Mouse (Mus musculus) ovary, postnatal 14 days (tissue): Measurements from ENCODE around the gene Mrps5.

ENCODE experiments used
- DNase-seq: peaks from one replicate; pipeline ENCODE4 v3.0.0; 2022; ENCODE audit warnings: low spot score

Mrps5 gene

GRCm38 (mm10) chr2:127619311-127619710 is 32.3 kb downstream of the Mrps5 start:
- no peak for DNase-seq

DNA sequence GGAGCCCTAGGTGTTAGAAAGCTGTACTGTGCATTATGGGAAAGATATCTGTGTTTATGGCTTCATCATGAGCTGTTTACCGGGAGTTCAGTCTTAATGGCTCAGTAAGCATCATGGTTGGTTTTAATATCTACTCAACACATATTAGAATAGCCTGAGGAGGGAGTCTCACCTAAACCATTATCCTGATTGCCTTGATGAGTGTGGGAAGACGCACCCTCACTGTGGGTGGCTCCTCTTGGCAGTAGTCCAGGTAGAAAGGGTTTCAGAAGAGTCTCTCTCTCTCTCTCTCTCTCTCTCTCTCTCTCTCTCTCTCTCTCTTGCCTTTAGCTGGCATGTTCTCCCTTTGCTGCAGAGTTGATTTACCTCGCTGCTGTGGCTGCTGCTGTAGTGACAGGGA is 35.0 kb downstream of the Mrps5 start:
- no peak for DNase-seq

- no peak for DNase-seq
Observed at GRCm38 (mm10) chr2:127624786-127625185, 37.8 kb downstream of the Mrps5 start.

GRCm38 (mm10) chr2:127625659-127626058 is 38.6 kb downstream of the Mrps5 start:
- no peak for DNase-seq

- DNase-seq, result no peak
Observed at GRCm38 (mm10) chr2:127627354-127627753, 40.3 kb downstream of the Mrps5 start.

- no peak for DNase-seq
Observed at GRCm38 (mm10) chr2:127627990-127628570, 41.1 kb downstream of the Mrps5 start.

- DNase-seq, result no peak
Observed at GRCm38 (mm10) chr2:127632601-127633000, 45.6 kb downstream of the Mrps5 start.

GRCm38 (mm10) chr2:127635581-127635980 is 48.6 kb downstream of the Mrps5 start:
- DNase-seq, result no peak

GRCm38 (mm10) chr2:127638973-127639372 is 52.0 kb downstream of the Mrps5 start:
- DNase-seq, result no peak

DNA sequence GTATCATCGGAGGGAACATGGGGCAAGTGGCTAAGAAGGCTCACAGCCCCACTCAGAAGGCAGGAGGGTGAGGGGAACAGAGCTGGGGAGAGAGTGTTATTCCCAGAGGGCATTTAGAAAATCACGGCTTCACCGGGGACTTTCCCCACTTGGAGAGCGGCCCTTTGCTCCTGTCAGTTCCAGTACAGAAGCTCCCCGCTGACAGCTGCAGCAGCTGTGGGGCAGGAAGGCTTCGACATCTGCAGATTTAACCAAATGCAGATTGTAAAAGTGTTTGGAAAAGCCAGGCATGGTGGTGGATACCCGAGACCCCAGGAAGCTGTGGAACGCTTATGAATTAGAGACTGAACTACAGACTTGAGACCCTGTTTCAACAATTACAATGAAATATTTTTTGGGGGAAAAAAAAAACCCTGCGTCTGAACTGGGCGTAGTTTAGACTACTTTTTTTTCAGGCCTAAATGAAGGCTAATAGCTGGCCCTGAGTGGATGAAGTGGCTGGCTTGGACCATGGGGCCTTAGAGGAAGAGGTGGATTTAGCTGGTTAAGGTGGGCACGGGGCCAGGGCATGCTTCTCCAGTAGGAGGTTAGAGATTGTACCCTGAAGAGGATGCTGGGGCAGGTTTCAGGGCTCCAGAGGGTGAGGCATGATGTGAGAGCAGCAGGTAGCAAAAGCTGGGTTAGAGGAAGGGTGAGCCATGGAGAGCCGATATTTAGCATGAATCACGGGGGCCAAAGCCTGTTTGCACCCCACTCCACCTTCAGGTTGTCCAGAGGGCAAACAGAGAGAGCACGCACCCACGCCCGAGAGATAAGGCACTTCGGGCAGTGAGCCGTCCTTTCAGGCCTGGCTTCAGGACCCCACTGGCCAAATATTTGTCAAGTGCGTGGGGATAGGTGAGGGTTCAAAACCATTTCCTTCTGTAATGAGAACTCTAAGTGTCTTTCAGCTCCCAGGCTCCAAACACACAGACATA is 57.0 kb downstream of the Mrps5 start:
- DNase-seq, result no peak

DNA sequence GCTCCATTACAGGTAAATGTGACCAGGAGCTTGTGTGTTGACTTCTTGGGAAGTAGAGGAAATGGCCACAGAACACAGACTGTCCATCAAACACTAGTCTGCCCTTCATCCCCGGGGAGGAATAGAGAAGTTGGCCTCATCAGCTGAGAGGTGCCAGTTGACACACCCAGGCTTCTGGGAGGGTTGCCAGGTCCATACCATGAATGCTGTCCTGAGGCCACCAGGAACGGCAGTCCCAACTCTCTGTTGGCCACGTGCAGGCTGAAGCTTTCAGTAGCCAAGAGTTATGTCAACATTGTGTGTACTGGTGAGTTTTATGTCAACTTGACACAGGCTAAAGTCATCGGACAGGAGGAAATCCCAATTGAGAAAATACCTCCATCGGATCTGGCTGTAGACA is 59.9 kb downstream of the Mrps5 start:
- no peak for DNase-seq

DNA sequence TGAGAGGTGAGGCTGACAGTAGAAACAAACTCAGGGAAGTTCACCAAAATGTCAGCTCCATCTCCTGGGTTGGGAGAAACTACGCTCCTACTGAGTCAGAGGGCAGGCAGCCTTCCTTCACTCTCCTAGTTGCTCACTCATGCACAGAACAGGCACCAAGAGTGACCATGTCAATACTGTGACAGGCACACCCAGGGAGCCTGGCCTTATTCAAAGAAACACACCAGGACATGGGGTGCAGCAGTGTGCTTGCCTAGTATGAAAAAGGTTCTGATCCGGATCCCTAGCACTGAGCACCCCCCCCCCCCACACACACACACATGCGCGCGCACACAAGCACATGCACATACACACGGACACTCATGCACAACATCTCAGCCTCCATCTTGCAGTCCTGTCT is 61.1 kb downstream of the Mrps5 start:
- no peak for DNase-seq

GRCm38 (mm10) chr2:127649921-127650320 is 62.9 kb downstream of the Mrps5 start:
- no peak for DNase-seq

DNA sequence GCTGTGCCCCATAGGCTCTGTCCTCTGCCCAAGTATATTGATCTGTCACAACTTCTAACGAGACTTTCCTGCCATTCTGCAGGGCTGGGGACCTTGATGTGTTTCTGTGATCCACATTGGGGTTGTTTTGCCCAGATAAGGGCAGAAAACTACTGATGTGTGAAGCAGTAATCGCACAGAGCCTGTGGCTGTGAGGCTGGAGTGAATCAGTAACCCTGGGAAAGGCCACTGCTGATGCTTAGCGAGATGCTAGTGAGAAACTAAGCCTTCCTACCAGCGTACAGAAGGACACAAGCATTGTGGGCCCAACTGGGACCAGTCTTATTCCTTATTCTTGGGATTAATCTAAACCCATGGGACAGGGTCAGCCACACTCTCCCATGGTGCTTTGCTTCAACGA is 64.6 kb downstream of the Mrps5 start:
- no peak for DNase-seq

DNA sequence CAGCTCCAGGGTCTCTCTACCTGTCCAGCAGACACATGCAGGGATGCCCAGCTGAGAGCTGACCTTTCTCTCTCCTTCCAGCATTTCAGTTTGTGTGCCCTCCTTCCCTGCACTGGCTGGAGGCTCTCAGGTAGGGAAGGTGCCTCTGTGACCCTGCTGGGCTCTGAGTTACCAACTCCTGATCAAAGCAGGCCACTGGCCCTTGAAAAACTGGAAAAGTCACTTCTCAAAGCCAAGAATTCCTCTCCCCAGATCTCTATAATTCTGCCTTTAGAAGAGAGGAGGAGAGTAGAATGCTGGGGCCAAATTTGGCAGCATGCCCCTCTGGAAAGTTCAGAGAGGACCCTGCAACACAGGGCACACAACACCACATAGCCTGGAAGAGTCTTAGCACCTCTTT is 65.3 kb downstream of the Mrps5 start:
- no peak for DNase-seq

DNA sequence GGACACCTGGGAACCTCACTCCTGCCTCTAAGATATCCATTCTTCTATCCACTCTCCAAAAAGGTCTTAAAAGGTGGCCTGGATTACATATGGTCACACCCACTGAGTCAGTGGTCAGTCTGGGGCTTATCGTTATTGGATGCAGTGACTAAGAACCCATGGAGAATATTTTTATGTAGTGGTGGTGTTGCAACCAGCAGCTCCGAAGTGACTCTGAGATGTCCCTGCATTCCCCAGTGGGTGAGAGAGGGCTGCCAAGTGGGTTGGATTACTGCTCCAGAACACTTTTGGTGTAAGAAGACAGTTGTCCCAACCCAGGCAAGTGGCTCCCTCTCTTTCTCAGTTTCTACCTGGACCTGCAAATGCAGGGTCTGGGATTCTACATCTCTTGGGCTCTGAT is 65.8 kb downstream of the Mrps5 start:
- DNase-seq, result no peak

DNA sequence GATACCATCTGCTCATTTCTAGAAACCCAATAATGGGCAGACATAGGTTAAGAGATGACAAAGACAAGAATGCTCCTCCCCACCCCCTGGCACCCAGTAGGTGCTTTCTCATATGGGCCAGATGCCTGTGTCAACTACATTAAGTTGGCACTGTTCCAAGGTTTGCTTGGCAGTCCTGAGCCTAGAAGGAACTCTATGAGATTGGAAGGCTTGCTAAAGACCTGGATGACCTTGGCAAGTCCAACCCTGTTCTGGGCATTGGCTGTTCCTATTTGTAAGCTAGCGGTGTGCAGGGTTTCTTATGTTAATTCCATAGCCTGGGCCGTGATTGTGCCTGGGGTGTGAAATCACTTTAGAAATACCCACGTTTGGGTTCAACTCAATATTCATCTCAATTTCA is 67.8 kb downstream of the Mrps5 start:
- no peak for DNase-seq

- no peak for DNase-seq
Observed at GRCm38 (mm10) chr2:127655419-127655818, 68.4 kb downstream of the Mrps5 start.

DNA sequence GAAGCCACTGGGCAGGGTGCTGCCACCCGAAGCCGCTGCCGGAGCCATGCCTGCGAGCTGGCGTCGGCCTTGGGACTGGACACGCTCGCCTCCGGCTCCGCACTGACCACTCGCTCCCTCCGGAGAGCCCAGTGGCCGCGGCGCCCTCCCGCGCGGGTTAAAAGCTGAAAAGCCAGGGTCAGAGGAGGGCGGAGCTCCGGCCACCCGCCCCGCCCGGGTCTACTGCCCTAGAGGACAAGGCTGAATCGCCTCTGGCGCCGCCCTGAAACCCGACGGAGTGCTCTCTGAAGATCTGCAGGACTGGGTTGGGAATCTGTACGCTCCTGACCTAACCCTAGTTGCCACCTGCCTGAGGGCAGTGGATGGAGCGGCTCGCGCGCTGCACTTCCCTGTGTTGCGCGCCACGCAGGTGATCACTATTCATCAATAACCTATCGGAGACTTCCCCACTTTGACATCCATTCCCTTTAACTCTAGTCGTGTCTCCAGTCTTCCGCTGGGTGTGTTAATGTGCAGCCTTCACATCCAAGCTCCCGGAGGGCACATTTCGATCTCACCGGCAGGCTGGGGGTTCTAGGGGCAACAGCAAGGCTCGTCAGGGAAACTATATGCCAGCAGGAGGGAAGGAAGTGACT is 69.2 kb downstream of the Mrps5 start, which contains the start of gene Mal:
Mal (minus strand) TSS at position 610 of the 635 bp plus-strand sequence.
- DNase-seq, result no peak
